Mouse (Mus musculus) right cerebral cortex, adult 2 months (tissue): ENCODE data around the gene Gm5737.
A peak's percentile ranks its signal among the peaks of the same experiment; 100 is the strongest.

Experiments
- DNase-seq, 2 experiments: peaks; one replicate each; pipeline ENCODE4 v3.0.0; 2021 to 2022; ENCODE audit warnings: low spot score in 2 of 2

Gm5737 gene

DNA sequence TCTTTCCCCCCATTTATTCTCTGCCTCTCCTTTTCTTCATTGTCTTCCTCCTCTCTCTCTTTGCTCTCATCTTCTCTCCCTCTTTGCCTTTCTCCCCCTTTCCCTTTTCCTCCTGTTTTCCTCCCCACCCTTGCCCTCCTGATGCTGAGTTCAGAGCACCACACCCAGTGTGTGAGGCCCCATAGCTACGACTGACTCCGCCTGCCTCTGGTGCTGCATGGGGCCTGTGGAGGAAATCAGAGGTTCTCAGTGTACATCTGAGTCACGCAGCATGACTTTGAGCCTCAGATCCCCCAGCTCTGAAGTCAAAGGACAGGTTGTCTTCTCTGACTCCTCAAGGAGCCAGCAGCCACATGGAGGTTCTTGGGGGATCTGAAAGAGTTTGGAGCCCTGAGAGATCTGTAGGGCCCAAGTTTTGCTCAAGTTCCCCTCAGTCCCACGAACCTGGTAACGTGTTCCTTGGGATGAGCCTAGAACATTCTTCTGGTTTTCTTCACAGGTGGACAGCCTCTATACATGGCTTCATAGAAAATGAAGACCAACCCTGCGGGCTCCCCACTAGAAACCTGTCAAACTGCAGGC lies at the start of gene Gm5737:
Gene Gm5737 (plus strand): TSS at position 532 of the 582 bp plus-strand sequence.
- no peak for DNase-seq

DNA sequence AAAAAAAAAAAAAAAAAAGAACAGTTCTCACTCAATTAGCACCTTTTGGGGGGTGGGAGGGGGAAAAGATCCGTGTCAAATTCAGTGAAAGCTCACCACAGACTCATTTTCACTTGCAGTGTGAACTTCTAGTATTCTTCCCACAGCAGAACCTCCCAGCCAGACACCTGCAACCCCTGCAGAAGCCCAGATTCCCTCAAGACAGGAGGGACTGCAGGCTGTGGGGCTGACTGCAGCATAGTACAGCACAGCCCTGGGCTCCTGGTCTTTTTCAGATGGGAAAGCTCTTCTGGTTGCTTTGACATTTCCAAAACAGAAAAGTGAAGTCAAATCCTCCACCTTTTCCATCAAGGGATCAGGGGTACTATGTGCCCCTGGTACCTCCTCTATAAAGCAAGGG lies 44.8 kb upstream of the Gm5737 start:
- DNase-seq: no peak

GRCm38 (mm10) chr7:120771389-120771788 lies 40.8 kb upstream of the Gm5737 start:
- no peak for DNase-seq

- DNase-seq: no peak
Observed at GRCm38 (mm10) chr7:120778012-120778411, 34.2 kb upstream of the Gm5737 start.

- DNase-seq: no peak
Observed at GRCm38 (mm10) chr7:120795544-120795943, 16.6 kb upstream of the Gm5737 start.

- no peak for DNase-seq
Observed at GRCm38 (mm10) chr7:120796369-120796768, 15.8 kb upstream of the Gm5737 start.

- DNase-seq: no peak
Observed at GRCm38 (mm10) chr7:120803268-120803667, 8.9 kb upstream of the Gm5737 start.

DNA sequence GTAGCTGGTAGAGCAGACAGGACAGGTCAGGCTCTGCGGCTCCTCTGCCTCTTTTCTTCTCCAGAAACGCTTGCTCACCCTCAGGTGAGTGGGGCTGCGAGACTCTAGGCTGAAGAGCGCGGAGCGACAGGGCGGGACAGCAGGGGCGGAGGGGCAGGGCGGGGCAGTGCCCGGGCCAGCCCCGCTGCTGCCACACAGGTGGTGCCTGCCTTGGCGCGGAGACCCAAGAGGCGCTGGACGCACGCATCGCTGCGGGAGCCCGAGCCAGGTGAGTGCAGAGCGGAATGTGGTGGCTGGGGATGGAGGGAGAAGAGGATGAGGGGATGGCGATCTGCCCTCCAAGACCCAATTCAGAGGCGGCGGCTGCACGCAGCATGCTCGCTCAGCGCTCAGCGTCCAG lies 2.5 kb upstream of the Gm5737 start:
- DNase-seq: no peak

- DNase-seq: no peak
Observed at GRCm38 (mm10) chr7:120817552-120817951, 5.4 kb downstream of the Gm5737 start.

- DNase-seq: no peak
Observed at GRCm38 (mm10) chr7:120819386-120819785, 7.2 kb downstream of the Gm5737 start.

DNA sequence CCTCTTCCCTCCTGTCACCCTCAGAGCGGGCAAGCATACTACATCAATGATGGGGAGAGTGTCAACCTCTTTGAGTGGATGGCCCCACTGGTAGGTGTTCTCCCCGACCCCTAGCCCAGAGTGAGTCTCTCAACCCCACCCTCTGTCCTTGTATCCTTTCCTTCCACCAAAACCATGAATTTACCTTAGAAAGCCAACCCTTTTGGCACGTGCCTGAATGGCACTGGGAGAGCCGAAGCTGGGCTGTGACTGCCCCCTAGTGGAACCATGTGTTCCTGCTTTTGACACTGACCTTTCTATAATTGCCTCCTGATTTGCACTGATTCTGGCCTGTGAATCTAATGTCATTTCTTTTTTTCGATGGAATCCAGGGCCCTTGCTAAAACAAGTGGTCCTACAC lies 11.1 kb downstream of the Gm5737 start:
- DNase-seq: peak; percentile 55 to 66

DNA sequence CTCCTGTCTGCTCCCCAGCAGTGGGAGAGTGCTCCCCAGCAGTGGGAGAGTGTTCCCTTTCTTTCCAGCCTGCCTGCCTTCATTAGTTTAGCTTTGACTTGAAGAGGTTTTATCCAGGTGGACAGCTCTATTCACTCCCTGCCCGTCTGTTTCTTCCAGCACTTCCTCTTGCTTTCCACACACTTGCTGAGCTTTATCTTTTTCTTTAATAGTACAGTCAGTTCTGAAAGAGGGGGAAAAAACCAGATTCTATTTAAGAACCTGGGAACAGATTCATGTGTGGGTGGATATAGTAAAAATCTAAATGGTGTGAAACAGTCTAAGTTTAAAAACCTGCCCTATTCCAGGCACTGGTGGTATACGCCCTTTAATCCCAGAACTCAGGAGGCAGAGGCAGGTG lies 12.9 kb downstream of the Gm5737 start:
- peak; percentile 24 to 32 for DNase-seq

DNA sequence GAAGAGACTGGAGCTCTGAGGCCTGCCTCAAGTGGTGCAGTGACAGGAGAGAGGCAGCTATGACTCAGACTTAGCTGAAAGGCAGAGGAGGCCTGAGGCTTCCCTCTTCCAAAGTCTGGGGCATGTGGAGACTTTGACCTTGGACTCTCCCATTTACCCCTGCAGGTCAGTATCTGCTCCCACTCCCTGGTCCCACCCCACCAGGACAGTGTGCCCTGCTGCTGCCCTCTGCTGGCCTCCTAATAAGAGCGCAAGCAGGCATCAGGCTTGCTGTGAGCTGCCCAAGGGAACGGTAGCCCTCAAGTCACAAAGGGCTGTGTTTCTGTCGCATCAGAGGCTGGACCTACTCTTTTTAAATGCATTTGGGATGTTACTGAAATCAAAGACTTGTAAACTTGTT lies 14.2 kb downstream of the Gm5737 start:
- peak in 1 of 2 experiments; percentile 35 for DNase-seq

DNA sequence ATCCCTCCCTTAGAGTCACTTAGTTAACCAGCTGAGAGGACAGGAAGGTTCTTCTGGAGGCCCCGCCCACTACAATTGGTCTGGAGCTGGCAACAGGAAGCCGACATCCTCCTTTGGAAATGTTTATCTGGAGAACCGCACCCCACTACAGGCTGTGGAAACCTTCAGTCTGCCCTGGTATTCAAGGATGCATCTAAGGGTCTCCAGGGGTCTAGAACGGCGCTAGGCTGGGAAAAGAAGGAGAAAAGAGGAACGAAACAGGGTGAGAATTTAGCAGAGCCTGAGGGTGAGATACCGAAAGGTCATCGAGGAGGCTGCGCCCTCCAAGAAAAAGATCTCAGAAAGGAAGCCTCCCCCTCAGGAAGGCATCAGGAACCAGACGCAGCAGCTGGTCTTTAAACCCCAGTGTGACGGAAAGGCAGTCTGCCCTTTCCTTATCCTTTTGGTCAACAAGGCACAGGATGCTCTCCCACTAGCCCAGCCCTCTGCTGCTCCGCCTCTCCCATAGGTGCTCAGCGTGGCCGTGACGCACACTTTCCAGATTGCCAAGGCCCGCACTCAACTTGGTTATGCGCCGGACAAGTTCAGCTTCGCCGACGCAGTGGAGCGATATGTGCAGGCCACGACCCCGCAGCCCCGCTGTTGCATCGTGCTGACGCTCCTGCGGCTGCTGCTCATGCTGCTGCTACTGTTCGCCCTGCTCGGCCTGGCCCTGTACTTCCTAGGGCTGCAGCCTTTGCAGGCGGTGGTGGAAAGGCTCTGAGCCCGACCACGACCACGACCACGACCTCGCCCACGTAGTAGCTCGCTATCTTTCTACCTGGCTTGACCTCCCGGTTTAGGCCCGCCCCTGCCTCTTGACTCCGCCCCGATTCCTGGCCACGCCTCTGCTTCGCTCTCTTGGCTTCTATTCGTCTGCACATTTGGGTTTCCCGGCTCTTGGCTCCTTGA lies 18.5 kb downstream of the Gm5737 start:
- DNase-seq: peak; percentile 53 to 58

- no peak for DNase-seq
Observed at GRCm38 (mm10) chr7:120834426-120834825, 22.3 kb downstream of the Gm5737 start.

DNA sequence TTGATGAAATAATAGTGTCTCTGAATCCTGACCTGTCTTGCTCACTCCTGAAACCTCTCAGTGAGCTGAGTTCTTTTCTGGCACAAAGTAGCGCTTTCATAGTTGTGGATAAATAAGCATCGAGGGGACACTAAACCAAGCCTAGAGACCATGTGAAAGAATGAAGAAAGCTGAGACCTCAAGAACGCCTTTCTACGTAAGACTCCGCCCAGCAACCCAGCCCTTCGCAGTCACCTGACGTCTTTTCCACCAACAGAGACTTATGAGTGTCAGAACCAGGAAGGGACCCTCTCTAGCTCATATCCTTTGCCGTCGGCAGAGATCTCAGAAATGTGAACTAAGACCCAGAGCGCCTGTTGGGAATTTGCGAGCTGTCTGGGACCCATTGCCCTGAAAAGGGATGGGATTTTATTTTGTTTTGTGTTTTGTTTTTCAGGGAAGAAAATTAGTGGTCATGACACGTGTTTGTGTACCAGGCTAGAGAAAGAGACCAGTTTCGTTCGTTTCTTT lies 22.8 kb downstream of the Gm5737 start:
- DNase-seq: peak; percentile 62 to 66

- peak; percentile 98 to 100 for DNase-seq
Observed at GRCm38 (mm10) chr7:120835449-120836359, 23.5 kb downstream of the Gm5737 start.

DNA sequence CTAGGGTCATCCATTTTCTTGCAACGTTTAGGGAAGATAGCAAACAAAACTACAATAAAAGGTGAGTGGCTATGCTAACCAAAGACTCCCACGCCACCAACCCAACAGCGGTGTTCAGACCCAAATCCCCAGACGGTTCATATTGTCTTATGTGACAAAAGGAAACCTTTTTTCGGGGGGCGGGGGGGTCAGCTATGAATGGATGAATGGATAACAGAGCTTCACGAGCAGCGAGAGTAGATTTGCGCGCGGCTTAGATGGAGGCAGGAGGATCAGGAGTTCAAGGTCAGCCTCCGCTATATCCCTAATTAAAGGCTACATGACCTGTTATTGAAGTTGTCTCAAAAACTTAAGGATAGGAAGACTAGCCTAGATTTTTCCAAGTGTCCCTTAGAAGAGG lies 24.2 kb downstream of the Gm5737 start:
- DNase-seq: no peak

DNA sequence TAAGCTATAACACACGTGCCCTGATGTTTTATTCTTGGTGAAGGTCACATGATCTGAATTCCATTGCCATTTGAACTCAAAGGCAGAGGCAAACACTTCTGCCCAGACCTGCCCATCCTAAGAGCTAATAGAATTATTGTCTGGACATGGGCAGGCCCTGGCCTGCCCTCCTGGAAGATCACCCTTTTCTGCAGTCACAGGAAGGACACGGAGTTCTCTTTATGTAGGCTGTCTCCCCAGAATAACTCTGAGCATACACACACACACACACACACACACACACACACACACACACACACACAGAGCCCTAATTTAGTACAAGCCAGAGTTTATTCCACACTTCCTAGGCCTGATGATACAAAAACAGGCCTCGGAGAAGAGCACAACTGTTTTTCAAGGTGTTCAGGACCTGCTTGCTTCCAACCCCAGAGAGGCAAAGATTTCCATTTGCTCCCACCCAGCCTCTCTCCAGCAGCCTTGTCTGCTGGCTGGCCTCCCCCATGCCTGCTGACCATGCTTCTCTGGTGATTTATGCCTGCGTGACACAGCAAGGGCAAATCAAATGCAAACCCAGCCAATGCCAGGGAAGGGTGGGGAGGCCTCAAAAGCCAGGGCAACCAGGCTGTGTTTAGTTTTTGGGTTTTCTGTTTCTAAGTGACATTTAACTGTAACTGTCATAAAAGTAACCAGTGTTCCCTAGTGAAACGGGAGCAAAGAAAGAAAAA lies 26.4 kb downstream of the Gm5737 start:
- no peak for DNase-seq

GRCm38 (mm10) chr7:120839786-120840185 lies 27.6 kb downstream of the Gm5737 start:
- no peak for DNase-seq
